Comparison of ENCODE assay signal across 11 mouse cellular contexts in genomic region chr10:13652061-13652460, GRCm38 (mm10).
"Had no signal": no experiment of that assay in that cellular context is flagged by ENCODE, and none has a peak within 500 bp of the region (broad histone marks: within the 10 kb centered on the region; RNA-seq: fewer than 3 reads in every experiment).

No protein-coding gene starts in this region.

- DNase-seq: gastrocnemius, postnatal 25 days; heart, adult 18-20 months; heart, postnatal 10 days; heart, postnatal 4 days; kidney, adult 18-20 months; kidney, adult 8-10 months; kidney, postnatal 10 days; kidney, postnatal 25 days; kidney, postnatal 4 days; layer of hippocampus, postnatal 36 days; left cerebral cortex, postnatal 4 days had no signal
